Mouse (Mus musculus): ENCODE measurements around the gene Rgs6. TPM values are rescaled to one million over a fixed set of nuclear protein-coding genes. Genes with fewer than 3 reads are reported as not detected.

Gene Rgs6
- total RNA-seq, 2 experiments from 2014 or later: 65.4 to 79.4 TPM

DNA sequence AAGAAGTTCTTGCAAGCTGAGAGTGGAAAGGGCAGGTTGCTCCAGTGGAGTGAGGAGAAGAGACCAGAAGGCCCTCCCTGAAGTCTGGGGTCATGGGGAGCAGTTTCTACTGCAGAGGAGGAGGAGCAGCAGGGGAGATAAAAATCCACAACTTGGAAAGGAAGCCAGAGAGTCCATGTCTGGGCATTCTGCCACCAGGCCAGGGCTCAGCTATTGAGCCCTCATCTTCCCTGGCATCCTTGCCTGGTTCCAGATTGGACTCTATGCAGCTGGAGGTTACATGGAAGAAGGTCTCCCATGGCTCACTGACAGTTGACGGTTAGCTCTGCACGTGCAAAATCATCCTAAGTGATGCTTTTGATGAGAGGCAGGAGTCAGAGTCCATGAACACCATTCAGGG, 563.4 kb downstream of the Rgs6 start:
- DNase-seq: peak; percentile 72
- intact Hi-C loops (cut with DNase I): no loop called here

DNA sequence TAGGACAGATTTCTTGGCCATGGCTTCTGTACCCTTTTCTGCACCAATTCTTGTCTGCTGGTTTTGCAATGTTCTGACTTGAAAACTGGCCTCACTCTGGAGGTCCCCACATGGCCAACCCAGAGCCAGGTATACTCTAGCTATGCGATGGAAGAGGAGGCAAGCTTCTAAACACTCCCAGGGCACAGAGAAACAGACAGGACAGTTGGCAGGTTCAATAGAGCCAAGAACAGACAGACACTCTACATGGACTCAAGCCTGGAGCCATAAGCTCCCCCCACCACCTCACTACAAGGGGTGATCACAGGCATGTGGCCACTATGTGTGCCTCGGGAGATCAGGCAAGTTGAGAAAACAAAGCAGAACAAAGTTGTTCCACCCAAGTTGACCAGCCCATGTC, 572.1 kb downstream of the Rgs6 start:
- intact Hi-C loops (cut with DNase I): no loop called here
- DNase-seq: no peak

DNA sequence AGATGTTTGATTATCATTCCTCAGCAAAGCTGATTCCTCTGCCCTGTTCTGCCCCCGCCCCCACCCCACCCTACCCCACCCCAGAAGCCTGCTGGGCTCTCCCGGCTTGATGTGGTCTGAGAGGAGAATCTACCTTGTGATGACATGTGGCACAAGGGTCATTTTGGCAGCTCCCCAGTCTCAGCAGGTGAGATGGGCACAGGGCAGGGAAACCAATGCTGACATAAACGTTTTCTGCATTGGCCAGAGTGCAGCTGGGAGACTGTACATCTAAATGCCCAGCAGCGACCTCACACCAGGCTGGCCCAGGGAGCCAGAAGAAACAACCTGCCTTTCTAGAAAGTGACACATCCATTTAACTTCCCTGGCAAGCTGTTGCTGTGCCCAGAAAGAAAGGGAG, 572.6 kb downstream of the Rgs6 start:
- intact Hi-C loops (cut with DNase I): no loop called here

DNA sequence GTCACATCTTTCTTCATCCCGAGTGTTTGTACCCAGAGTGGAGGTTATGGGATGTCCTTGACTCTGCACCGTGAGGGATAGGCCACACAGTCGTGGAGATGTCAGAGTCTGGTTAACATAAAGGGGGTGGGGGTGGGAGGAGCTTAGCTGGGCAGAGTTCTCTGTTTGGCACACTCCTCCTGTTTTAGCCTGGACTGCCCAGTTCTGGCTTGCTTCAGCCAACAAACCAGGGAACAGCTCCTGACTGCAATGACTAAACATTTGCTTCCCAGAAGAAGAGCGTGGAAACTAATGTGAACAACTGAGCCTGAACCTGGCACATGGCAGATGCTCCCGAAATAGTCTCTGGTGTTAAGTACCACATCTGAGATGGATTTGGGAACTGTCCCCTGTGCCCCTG, 575.6 kb downstream of the Rgs6 start:
- intact Hi-C loops (cut with DNase I): no loop called here
- DNase-seq: no peak

More for the DNA sequence above, 572.6 kb downstream of the Rgs6 start:
- DNase-seq: peak; percentile 66

DNA sequence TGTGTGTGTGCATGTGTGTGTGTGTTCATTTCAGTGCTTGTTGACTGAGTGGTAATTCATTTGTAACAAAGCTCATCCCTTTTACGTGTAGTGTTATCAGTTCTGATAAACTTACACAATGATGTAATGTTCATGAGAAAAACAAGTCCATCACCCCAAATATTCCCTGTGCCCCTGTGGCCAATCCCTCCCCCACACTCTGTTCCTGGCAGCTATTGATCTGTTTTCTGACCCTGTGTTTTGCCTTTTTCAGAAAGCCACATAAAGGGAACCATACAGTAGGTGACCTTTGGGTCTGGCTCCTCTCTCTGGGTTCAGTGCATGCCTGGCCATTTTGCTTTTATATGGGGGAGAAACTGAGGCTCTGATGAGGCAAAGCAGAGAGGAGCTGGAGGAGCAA, 577.0 kb downstream of the Rgs6 start:
- no peak for DNase-seq
- intact Hi-C loops (cut with DNase I): no loop called here

DNA sequence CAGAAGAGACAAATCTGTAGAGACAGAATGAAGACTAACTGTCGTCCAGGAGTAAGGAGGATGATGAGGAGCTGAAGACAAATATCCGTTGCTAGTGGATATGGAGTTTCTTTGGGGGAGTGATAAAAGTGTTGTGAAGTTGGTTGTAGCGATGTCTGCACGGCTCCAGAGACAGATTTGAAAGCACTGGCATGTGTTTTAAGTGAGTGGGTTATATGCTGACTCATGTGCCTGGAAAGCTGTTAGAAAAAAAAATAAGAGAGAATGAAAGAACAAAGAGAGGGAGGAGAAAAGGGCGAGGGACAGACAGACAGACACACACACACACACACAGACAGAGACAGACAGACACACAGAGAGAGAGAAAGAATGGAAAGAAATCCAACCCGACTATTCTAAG, 580.2 kb downstream of the Rgs6 start:
- intact Hi-C loops (cut with DNase I): no loop called here
- DNase-seq: no peak

DNA sequence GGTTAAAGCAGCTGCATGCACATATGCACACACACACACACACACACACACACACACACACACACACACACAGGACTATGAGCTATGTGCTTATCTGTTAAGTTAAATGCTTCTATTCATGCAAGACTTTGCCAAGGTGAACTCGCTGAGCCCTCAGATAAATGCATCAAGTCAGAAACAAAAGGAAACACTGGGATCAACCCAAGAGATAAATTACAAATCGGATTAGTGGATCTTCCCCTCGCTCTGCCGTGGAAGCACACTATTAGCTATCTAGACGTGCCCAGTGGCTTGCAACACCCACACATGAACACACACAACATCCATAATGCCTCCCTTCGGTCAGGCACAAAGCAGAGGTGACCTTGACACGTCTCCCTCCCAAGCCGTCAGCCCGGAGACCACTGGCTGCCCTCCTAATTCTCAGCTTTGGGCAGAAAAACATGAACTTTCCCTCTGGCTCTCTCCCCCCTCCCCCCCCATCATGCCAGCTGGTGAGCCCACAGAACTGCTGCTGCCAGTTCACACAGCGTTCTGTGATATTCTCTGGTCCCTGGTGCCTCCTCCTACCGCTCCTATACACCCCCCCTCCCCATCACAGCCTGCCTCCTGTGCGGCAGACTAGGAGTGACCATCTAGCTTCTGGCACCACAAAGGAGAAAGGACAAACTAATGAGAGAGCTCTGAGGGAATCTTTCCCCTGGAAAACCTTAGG, 581.6 kb downstream of the Rgs6 start:
- peak; percentile 62 for DNase-seq
- intact Hi-C loops (cut with DNase I): no loop called here

DNA sequence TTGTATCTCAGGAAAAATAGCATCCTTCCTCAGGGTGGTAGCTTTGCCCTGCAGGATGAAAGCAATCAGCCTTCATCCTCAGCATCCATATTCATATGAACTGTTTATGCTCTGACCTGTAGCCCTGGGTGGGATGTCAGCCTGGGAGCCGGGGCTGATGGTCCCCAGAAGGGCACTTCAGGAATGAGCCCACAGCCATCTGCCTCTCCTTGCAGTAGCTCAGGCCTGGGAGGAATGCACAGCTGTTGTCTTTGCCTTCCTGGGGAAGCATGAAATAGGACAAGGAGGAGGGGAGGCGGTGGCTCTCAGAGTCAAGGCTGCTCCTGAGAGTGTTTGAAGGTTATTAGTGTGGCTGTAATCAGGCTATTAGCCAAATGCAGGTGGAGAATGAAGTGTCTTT, 590.7 kb downstream of the Rgs6 start:
- intact Hi-C loops (cut with DNase I): no loop called here
- DNase-seq: no peak

DNA sequence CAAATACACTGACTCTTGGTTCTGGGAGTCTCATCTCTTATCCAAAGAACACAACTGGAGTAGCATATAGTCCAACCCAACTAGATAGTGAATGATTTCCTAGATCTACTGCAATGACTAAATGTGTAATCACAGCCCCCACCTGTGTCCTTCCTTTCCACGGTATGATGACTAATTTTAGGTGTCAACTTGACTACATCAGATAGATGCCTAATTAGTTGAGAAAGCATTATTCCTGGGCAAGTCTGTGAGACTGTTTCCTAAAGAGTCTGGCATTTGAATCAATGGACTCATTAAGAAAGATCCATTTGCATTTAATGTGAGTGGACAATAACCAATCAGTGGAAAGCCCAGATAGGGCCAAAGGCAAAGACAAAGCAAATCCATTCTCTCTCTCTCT, 591.8 kb downstream of the Rgs6 start:
- intact Hi-C loops (cut with DNase I): no loop called here
- no peak for DNase-seq

DNA sequence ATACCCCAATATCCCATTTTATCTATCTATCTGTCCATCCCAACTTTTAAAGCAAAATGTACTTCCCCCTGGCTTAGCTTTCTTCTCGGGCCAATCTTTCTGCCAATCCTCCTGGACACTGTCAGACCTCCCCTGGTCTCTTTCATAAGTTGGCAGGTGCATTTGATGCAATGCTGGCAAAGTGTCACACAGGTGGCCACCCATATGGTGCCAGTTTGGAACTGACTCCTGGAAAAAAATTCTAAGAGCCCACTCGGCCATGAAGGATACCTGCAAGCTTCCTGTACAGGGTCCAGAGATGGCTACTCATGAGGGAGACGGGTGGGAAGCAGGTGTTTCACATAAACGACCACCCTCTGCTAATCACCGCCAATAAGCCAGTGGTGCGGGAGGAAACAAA, 592.5 kb downstream of the Rgs6 start:
- DNase-seq: peak; percentile 46
- intact Hi-C loops (cut with DNase I): no loop called here

DNA sequence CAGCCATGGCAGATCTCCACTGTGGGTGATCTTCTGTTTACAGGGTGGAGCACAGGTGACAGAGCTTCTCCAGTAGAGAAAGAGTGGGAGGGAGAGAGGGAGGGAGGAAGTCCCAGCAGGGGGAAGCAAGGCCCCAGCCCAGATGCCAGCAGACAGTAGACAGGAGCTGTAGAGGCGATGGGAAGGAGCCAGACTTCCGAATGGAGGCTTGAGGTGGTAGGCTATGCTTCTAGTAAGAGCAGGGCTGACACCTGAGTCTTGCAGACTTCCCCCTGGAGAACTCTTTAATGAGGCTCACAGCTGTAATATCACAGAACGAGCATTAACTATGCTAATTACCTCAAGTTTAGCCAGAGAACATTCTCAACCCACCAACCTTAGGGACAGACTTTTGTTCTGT, 613.6 kb downstream of the Rgs6 start:
- DNase-seq: no peak
- intact Hi-C loops (cut with DNase I): no loop called here

DNA sequence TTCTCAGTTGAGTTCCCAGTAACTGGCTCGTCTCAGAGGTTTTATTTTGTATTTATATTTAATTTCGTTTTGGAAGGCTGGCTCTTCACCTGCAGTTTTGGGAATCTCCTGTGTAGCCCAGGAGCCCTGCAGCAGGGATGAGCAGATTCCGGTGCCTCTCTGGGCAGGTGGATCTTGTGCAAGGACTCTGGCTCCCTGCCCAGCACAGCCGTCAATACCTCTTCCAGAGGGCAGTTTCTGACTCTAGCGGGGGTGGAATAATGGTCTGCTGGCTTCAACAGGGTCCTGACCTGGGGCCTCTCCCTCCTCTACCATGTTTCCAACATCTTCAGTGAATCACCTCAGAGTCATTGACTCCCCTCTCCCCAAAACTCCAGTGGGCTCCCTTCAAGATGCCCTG, 616.3 kb downstream of the Rgs6 start:
- peak; percentile 36 for DNase-seq
- intact Hi-C loops (cut with DNase I): no loop called here

DNA sequence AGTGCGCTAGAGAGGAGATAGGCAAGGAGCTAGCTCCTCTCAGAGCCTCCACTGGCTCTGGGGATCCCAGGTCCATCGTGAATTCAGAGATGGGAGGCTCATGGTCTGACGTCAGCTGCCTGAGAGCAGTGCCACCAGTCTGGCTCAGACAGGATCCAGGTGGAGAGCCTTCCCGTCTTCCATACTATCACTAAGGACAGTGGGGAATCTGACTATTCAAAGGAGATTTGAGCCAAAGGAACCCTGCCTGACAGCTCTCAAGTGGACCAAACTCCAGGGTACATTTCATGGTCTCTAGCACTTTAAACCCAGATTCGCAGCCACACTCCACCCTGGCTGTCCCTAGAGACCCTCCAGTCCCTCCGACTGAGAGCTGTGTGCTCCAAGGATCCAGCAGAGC, 618.8 kb downstream of the Rgs6 start:
- intact Hi-C loops (cut with DNase I): no loop called here
- no peak for DNase-seq

DNA sequence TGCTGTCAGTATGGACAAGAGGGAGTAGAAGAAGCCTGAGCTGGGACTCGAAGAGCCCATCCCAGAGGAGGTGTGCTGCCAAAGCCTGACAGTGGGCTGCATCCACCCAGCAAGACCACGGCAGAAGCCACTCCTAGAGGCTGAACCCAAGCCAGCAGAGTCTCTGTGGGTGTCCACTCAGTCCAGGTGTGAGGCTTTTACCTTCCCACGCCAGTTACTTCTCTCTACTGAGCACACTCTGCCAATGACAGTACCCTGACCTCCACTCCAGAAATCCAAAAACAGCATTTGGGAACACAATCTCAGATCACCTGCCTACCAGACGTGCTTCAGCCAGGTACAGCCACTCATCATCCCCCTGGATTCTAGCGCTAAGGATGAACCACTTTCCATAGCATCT, 619.4 kb downstream of the Rgs6 start:
- DNase-seq: no peak
- intact Hi-C loops (cut with DNase I): no loop called here

DNA sequence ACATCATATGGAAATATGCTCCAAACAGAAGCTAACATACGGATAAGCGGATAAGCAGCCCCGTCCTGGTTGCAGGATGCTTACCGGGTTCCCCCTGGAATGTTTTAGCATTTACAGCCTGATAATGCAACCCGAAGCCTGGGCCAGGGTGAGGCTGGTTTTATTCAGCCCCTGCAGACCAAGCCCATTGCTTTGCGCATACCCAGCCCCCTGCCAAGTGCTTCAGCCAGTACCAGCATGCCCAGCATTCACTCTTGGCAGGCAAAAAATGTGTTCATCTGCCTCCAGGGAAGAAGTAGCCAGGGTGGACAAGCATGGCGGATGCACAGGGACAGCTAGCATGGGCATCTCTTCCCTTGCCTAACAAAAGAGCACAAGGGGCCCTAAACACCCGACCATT, 619.9 kb downstream of the Rgs6 start:
- peak; percentile 79 for DNase-seq
- intact Hi-C loops (cut with DNase I): no loop called here

DNA sequence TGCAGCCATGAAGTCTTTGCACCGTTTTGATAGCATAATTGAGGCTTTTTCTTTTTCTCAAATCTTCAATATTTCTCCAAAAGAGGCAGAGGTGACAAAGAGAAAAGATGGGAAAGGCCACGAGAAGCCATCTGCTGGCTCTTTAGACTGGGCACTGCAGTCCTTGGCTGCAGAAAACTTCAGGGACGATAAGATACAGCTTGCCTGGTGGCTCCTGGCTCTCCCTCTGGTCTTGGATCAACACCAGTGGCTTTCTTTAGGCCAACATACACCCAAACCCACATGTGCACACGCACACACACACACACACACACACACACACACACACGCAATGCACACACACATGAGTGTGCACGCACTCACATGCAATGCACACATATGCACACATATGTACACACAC, 620.7 kb downstream of the Rgs6 start:
- DNase-seq: no peak
- intact Hi-C loops (cut with DNase I): no loop called here

DNA sequence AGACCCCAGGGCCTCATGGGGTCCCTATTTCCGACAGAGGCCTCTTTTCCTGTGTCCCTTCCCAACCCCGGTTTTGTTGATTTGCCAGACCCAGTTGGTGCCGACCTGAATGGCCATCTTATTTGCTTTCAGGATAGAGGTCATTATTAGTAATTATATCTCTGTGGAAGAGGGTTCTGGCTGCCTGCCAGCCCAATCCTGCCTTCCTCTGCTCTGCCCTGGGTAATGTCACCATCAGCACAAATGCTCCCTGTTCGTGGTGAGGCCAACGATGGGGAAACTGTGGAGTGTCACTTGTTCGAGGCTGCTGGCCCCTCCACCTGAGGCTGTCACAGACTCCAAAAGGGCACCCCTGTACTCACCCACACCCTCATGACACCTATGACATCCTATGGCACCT, 621.4 kb downstream of the Rgs6 start:
- DNase-seq: peak; percentile 50
- intact Hi-C loops (cut with DNase I): no loop called here

DNA sequence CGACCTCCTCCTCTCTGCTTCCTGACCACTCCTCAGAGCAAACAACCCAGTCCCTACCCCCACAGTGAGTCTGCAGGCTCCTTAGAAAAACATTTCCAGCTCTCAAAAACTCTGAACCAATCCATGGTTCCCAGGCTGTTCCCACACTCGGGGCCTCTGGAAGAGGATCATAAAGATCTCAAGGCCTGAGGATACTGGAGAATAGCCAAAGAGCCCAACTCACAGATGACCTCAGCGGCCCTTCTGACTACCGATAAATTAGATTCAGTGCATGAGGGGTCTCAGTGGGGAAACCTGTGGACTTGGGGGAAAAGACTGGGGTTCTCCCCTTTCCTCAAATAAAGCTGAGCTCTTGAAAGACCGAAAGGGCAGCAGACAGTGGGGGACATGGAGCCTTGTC, 622.2 kb downstream of the Rgs6 start:
- DNase-seq: no peak
- intact Hi-C loops (cut with DNase I): no loop called here

DNA sequence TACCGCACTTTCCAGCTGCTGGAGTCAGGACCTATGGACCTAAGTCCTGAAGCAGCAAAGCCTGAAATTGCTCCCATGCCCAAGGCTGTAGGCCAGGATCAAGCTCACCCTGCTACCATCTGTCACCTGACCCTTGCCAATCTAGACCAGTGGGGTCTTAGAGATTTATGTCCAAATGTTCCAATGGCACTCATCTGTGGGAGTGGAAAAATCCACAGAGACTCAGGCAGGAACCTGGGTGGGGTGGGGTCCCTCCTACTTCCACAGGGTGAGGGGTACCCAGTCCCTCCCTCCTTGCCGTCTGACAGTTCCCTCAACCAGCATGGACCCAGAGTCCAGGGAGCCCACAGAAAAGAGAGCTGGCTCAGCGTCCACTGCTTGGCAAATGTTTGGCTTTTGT, 622.6 kb downstream of the Rgs6 start:
- DNase-seq: peak; percentile 57
- intact Hi-C loops (cut with DNase I): no loop called here

DNA sequence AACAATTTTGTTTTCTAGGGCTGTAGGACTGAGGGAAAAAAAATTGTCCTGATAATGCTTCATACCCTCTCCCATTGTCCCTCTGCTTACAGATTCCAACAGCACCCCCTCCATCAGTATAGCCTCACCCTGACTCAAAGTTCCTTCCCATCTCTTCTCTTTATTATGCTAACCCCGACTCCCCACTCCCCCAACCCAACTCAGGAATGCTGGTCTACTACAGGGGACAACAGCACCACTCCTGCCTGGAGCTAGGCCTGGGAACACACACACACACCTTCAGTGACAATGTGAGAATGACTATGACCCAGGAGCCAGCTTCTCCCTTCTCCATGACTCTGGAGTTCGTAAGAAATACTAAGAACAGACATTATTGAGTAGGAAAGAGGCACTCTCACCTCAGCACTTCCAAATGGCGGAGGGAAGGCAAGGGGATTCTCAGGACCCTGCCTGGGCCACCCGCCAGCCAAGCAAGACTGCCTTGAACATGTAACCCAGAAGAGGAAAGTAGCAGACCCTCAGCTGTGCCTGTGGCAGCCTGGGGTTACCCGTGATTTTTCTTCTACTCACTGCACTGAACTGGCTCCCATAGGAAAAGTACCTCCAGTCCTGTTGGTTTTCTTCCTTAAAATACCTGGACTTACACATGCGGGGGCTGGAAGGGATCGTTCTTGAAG, 623.2 kb downstream of the Rgs6 start:
- intact Hi-C loops (cut with DNase I): no loop called here
- DNase-seq: no peak
